Mouse (Mus musculus): ENCODE results near the gene Hes7.

GRCm38 (mm10) chr11:69080855-69081222 is 39.4 kb upstream of the Hes7 start:
- TF ChIP-seq EP300 (IDR thresholded peaks at IDR 0.05; ENCODE audit: low read depth) (no peak), CTCF (IDR thresholded peaks at IDR 0.05; ENCODE audit: low read depth) (no peak)

All from liver, embryonic 14.5 days (tissue).